Mouse (Mus musculus) small intestine, adult 2 months (tissue): Measurements from ENCODE around the gene Slc8a1.

Experiments used
- CTCF ChIP-seq: fragments of 200-500 bp; IDR thresholded peaks from 2 replicates; pipeline ENCODE4 v1.5.1; 2012; ENCODE audit warnings: low read depth, mild to moderate bottlenecking, control low read depth, inconsistent platforms, low read length, moderate library complexity, mixed read lengths; ENCODE audit not compliant: insufficient replicate concordance, insufficient read length; ENCODE audit errors: extremely low read depth
- POLR2A ChIP-seq: fragments of 200-500 bp; IDR thresholded peaks from 2 replicates; pipeline ENCODE4 v1.6.1; 2012; ENCODE audit warnings: low read depth, mild to moderate bottlenecking, control low read depth, inconsistent platforms, low read length, moderate library complexity

DNA sequence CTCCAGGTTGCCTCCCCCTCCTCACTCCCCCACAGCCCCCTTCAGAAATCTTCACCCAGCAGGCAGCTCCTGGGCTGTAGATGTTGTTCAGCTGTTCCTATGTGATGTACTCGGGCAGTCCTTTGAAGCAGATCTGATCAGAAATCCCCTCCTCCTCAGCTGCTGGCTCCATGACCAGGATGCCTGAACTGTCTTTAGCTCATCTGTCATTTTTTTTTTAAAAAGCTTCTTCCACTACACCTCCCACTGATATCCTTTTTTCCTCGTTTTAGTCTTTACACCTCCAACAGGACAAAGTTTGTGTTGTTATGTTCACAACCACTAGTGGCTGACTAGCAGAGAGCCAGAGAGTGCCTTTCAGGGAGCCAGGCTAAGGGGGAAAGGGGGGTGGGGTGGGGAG is 69.7 kb downstream of the Slc8a1 start:
- TF ChIP-seq CTCF (no peak), POLR2A (no peak)
